ENCODE assay signal across 11 mouse cellular contexts in genomic region chr5:132437994-132438393, GRCm38 (mm10).
DNase-seq lines count a peak whose midpoint lies in the region; ATAC-seq lines count a peak whose summit lies in the region.
"Had no signal": no experiment of that assay in that cellular context is flagged by ENCODE, and none has a peak within 500 bp of the region (broad histone marks: within the 10 kb centered on the region; RNA-seq: fewer than 3 reads in every experiment).

No protein-coding gene starts in this region.

- no peaks in the 10 kb centered on the region for H3K36me3 ChIP-seq in kidney, embryonic 16.5 days (ENCODE audit: insufficient read depth, low read length)
- H3K36me3 ChIP-seq in heart, embryonic 12.5 days = no peaks in the 10 kb centered on the region
- H3K36me3 ChIP-seq: embryonic facial prominence, embryonic 13.5 days; lung, embryonic 15.5 days had no signal

- H3K27me3 ChIP-seq in kidney, embryonic 16.5 days (ENCODE audit: insufficient read depth, low read length) = no peaks in the 10 kb centered on the region
- no peaks in the 10 kb centered on the region for H3K27me3 ChIP-seq in heart, embryonic 12.5 days (replicated peaks)
- H3K27me3 ChIP-seq: embryonic facial prominence, embryonic 13.5 days; lung, embryonic 15.5 days had no signal

- 0 out of 2 replicates have a peak, but pooled peaks have one; percentile 61 for ATAC-seq in kidney, embryonic 16.5 days (ENCODE audit: low FRiP score, low TSS enrichment)
- peak; percentile 55; the same call in 1 of the 2 replicates for ATAC-seq in heart, embryonic 12.5 days (ENCODE audit: insufficient number of reproducible peaks, low FRiP score)

- no peak overlapping the region for H3K27ac ChIP-seq in kidney, embryonic 16.5 days (ENCODE audit: low read length)
- H3K27ac ChIP-seq in heart, embryonic 12.5 days (ENCODE audit: poor library complexity, severe bottlenecking) = no peak overlapping the region
- H3K27ac ChIP-seq: embryonic facial prominence, embryonic 13.5 days; gastrocnemius, adult 2 months; lung, embryonic 15.5 days had no signal

- no peak for DNase-seq in kidney, adult 11 months
- peak; percentile 62 for DNase-seq in brain, adult 2 months (ENCODE audit: low read depth, low spot score)
- DNase-seq in lung, postnatal 10 days = peak; percentile 25
- DNase-seq in T-cell, adult 2 months (ENCODE audit: low spot score) = no peak
- no peak for DNase-seq in gastrocnemius, adult 8-10 months (ENCODE audit: low spot score in 2 of 2)
- DNase-seq: gastrocnemius, adult 2 months; thymus, adult 2 months had no signal

- WGBS in kidney, embryonic 16.5 days = 43% methylated on average over 8 of the region's 8 CpGs
- WGBS in heart, embryonic 12.5 days = 26% methylated on average over 8 of the region's 8 CpGs

- no peak overlapping the region for H3K4me2 ChIP-seq in kidney, embryonic 16.5 days (replicated peaks; ENCODE audit: low read depth, low read length)
- peak overlapping the region; percentile 37 for H3K4me2 ChIP-seq in heart, embryonic 12.5 days
- H3K4me2 ChIP-seq: embryonic facial prominence, embryonic 13.5 days; lung, embryonic 15.5 days had no signal

- peaks cover 29% of the 10 kb centered on the region for H3K4me1 ChIP-seq in kidney, embryonic 16.5 days (ENCODE audit: insufficient read depth, low read length)
- H3K4me1 ChIP-seq in heart, embryonic 12.5 days (replicated peaks) = peaks cover 18% of the 10 kb centered on the region

- no peak overlapping the region for H3K9ac ChIP-seq in kidney, embryonic 16.5 days (replicated peaks; ENCODE audit: low read length)
- no peak overlapping the region for H3K9ac ChIP-seq in heart, embryonic 12.5 days
- H3K9ac ChIP-seq: embryonic facial prominence, embryonic 13.5 days; lung, embryonic 15.5 days had no signal

- H3K4me3 ChIP-seq in kidney, embryonic 16.5 days (ENCODE audit: low read length) = no peak overlapping the region
- H3K4me3 ChIP-seq in heart, embryonic 12.5 days = no peak overlapping the region
- H3K4me3 ChIP-seq: embryonic facial prominence, embryonic 13.5 days; gastrocnemius, adult 2 months; lung, embryonic 15.5 days had no signal

- no peaks in the 10 kb centered on the region for H3K9me3 ChIP-seq in kidney, embryonic 16.5 days (ENCODE audit: low read length)
- H3K9me3 ChIP-seq in heart, embryonic 12.5 days (replicated peaks) = no peaks in the 10 kb centered on the region
- H3K9me3 ChIP-seq: embryonic facial prominence, embryonic 13.5 days; lung, embryonic 15.5 days had no signal

Comparison
In these comparisons a context has a peak if more than half of its experiments do, and no peak if none do; other contexts are left out.
1. DNase-seq: peak in brain, adult 2 months (single experiment) and lung, postnatal 10 days (single experiment); none in kidney, adult 11 months (single experiment), T-cell, adult 2 months (single experiment) and gastrocnemius, adult 8-10 months (0 of 2).